Mouse (Mus musculus) midbrain, embryonic 15.5 days (tissue): ENCODE data around the gene Dad1. TPM values are rescaled to one million over a fixed set of nuclear protein-coding genes. Genes with fewer than 3 reads are reported as not detected.

Source experiments
- ATAC-seq: fragments of 200-750 bp; cut with Nextera tagmentation; replicated peaks from 2 replicates; pipeline ENCODE4 v1.8.0; 2017; ENCODE audit warnings: moderate TSS enrichment
- H3K27ac ChIP-seq: fragments of 300-500 bp; sonication (generic); 2 replicates; pipeline ENCODE4 v1.5.1; 2015; ENCODE audit warnings: mild to moderate bottlenecking, inconsistent platforms
- H3K27me3 ChIP-seq: fragments of 300-500 bp; sonication (generic); replicated peaks from 2 replicates; pipeline ENCODE4 v1.6.1; 2015; ENCODE audit warnings: inconsistent platforms
- H3K36me3 ChIP-seq: fragments of 300-500 bp; sonication (generic); replicated peaks from 2 replicates; pipeline ENCODE4 v1.6.1; 2015; ENCODE audit warnings: inconsistent platforms
- H3K4me1 ChIP-seq: fragments of 300-500 bp; sonication (generic); 2 replicates; pipeline ENCODE4 v1.6.1; 2015; ENCODE audit warnings: inconsistent platforms
- H3K4me2 ChIP-seq: fragments of 300-500 bp; sonication (generic); 2 replicates; pipeline ENCODE4 v1.6.1; 2015; ENCODE audit warnings: inconsistent platforms, mild to moderate bottlenecking, moderate library complexity
- H3K4me3 ChIP-seq: fragments of 300-500 bp; sonication (generic); 2 replicates; pipeline ENCODE4 v1.5.1; 2015; ENCODE audit warnings: mild to moderate bottlenecking, inconsistent platforms
- H3K9ac ChIP-seq: fragments of 300-500 bp; sonication (generic); 2 replicates; pipeline ENCODE4 v1.6.1; 2015; ENCODE audit warnings: mild to moderate bottlenecking, inconsistent platforms
- H3K9me3 ChIP-seq: fragments of 300-500 bp; sonication (generic); 2 replicates; pipeline ENCODE4 v1.6.1; 2016; ENCODE audit warnings: inconsistent platforms
- WGBS: fragments of 180-500 bp; shearing (Covaris S2); methylation state at CpG from one replicate; pipeline ENCODE4 v1.1.7; 2015; ENCODE audit warnings: mixed read lengths; 5-methylcytosine and 5-hydroxymethylcytosine counted together
- polyA plus RNA-seq: library from polyadenylated mRNA; unstranded; fragments of >200 nt; fragmentation: Nextera tagmentation; extraction: Ambion mirVana; gene quantifications from 2 replicates; pipeline ENCODE4 v1.2.1, GENCODE M21; 2015

The Dad1 gene
- polyA plus RNA-seq, 1 experiment from 2014 or later, result 335 TPM

GRCm38 (mm10) chr14:54193354-54194133 lies 60.4 kb downstream of the Dad1 start:
- 0 out of 2 replicates have a peak overlapping the region, but pooled peaks have one; percentile 22 for H3K27ac ChIP-seq
- H3K4me3 ChIP-seq, result no peak overlapping the region
- H3K36me3 ChIP-seq, result no peaks in the 10 kb centered on the region
- H3K27me3 ChIP-seq, result no peaks in the 10 kb centered on the region
- H3K9ac ChIP-seq, result no peak overlapping the region
- H3K9me3 ChIP-seq, result no peaks in the 10 kb centered on the region
- H3K4me1 ChIP-seq, result peaks cover 19% of the 10 kb centered on the region
- WGBS, result 80% methylated on average over 9 of the region's 9 CpGs
- H3K4me2 ChIP-seq, result no peak overlapping the region
- ATAC-seq, result no peak

- Histone ChIP-seq H3K36me3 (no peaks in the 10 kb centered on the region), H3K4me1 (peaks cover 22% of the 10 kb centered on the region), H3K27me3 (no peaks in the 10 kb centered on the region), H3K9me3 (no peaks in the 10 kb centered on the region), H3K4me3 (no peak overlapping the region), H3K27ac (0 out of 2 replicates have a peak overlapping the region, but pooled peaks have one; percentile 16), H3K9ac (no peak overlapping the region), H3K4me2 (no peak overlapping the region)
- ATAC-seq, result 0 out of 2 replicates have a peak, but pooled peaks have one; percentile 59
- WGBS, result 63% methylated on average over 3 of the region's 3 CpGs
These were observed 61.4 kb downstream of the Dad1 start for GRCm38 (mm10) chr14:54192462-54192847.

GRCm38 (mm10) chr14:54191594-54192461 lies 62.1 kb downstream of the Dad1 start:
- Histone ChIP-seq H3K27me3 (no peaks in the 10 kb centered on the region), H3K36me3 (no peaks in the 10 kb centered on the region), H3K4me1 (peaks cover 26% of the 10 kb centered on the region), H3K4me2 (no peak overlapping the region), H3K9ac (no peak overlapping the region), H3K9me3 (no peaks in the 10 kb centered on the region), H3K27ac (peak overlapping the region; percentile 45), H3K4me3 (no peak overlapping the region)
- peak; percentile 48 for ATAC-seq
- 48% methylated on average over 18 of the region's 18 CpGs for WGBS

- no peak overlapping the region for H3K4me3 ChIP-seq
- H3K27ac ChIP-seq, result peak overlapping the region; percentile 45; the same call in 1 of the 2 replicates
- H3K4me1 ChIP-seq, result peaks cover 30% of the 10 kb centered on the region
- WGBS, result 37% methylated on average over 4 of the region's 4 CpGs
- no peak overlapping the region for H3K4me2 ChIP-seq
- no peaks in the 10 kb centered on the region for H3K9me3 ChIP-seq
- H3K36me3 ChIP-seq, result no peaks in the 10 kb centered on the region
- H3K9ac ChIP-seq, result no peak overlapping the region
- no peak for ATAC-seq
- H3K27me3 ChIP-seq, result no peaks in the 10 kb centered on the region
These were observed 62.9 kb downstream of the Dad1 start for GRCm38 (mm10) chr14:54191026-54191390.

GRCm38 (mm10) chr14:54190305-54191025 lies 63.4 kb downstream of the Dad1 start:
- H3K27ac ChIP-seq, result no peak overlapping the region; the same call in 1 of the 2 replicates
- no peak for ATAC-seq
- WGBS, result 24% methylated on average over 7 of the region's 7 CpGs
- H3K4me3 ChIP-seq, result no peak overlapping the region
- no peak overlapping the region for H3K9ac ChIP-seq
- no peaks in the 10 kb centered on the region for H3K27me3 ChIP-seq
- H3K4me1 ChIP-seq, result peaks cover 35% of the 10 kb centered on the region
- H3K4me2 ChIP-seq, result no peak overlapping the region
- no peaks in the 10 kb centered on the region for H3K9me3 ChIP-seq
- H3K36me3 ChIP-seq, result no peaks in the 10 kb centered on the region

- Histone ChIP-seq H3K9ac (no peak overlapping the region), H3K9me3 (no peaks in the 10 kb centered on the region), H3K27me3 (no peaks in the 10 kb centered on the region), H3K36me3 (no peaks in the 10 kb centered on the region), H3K4me2 (no peak overlapping the region), H3K4me1 (peaks cover 39% of the 10 kb centered on the region), H3K27ac (no peak overlapping the region), H3K4me3 (no peak overlapping the region)
- 78% methylated on average over 3 of the region's 3 CpGs for WGBS
- ATAC-seq, result no peak
These were observed 64.6 kb downstream of the Dad1 start for GRCm38 (mm10) chr14:54189255-54189654.

GRCm38 (mm10) chr14:54187211-54187610 lies 66.7 kb downstream of the Dad1 start:
- no peak overlapping the region for H3K4me2 ChIP-seq
- WGBS, result 47% methylated on average over 6 of the region's 6 CpGs
- no peak overlapping the region for H3K27ac ChIP-seq
- no peaks in the 10 kb centered on the region for H3K27me3 ChIP-seq
- H3K4me1 ChIP-seq, result peaks cover 46% of the 10 kb centered on the region
- no peaks in the 10 kb centered on the region for H3K36me3 ChIP-seq
- no peak overlapping the region for H3K4me3 ChIP-seq
- ATAC-seq, result no peak
- H3K9me3 ChIP-seq, result no peaks in the 10 kb centered on the region
- H3K9ac ChIP-seq, result no peak overlapping the region

Other genes starting within 250 kb of the Dad1 start
- 45.9 and 53.2 TPM in 2 replicates for gene Abhd4, start 84 bp upstream of the Dad1 start, polyA plus RNA-seq
- not detected in 2 replicates for gene Olfr49, start 30.8 kb upstream of the Dad1 start, polyA plus RNA-seq
- 52.8 and 54.8 TPM in 2 replicates for gene Oxa1l, start 106.7 kb upstream of the Dad1 start, polyA plus RNA-seq
- gene Slc7a7, start 163.7 kb upstream of the Dad1 start, polyA plus RNA-seq, result 4.7 and 4.9 TPM in 2 replicates
- gene Mrpl52, start 172.8 kb upstream of the Dad1 start, polyA plus RNA-seq, result 234 and 252 TPM in 2 replicates
- 45.4 and 51.0 TPM in 2 replicates for gene Mmp14, start 177.5 kb upstream of the Dad1 start, polyA plus RNA-seq
- 28.9 and 31.4 TPM in 2 replicates for gene Lrp10, start 210.0 kb upstream of the Dad1 start, polyA plus RNA-seq
- gene Rem2, start 222.0 kb upstream of the Dad1 start, polyA plus RNA-seq, result 45.2 and 47.1 TPM in 2 replicates